Mouse (Mus musculus) adipocyte (in vitro differentiated cells): ENCODE measurements around the gene Epha3.

Source experiments
- DNase-seq: peaks from one replicate; pipeline ENCODE4 v3.0.0-alpha.2; 2016; ENCODE audit warnings: low spot score

Gene Epha3

GRCm38 (mm10) chr16:63653393-63653918, 210.5 kb downstream of the Epha3 start:
- no peak for DNase-seq

GRCm38 (mm10) chr16:63650760-63651159, 213.2 kb downstream of the Epha3 start:
- DNase-seq: no peak

- no peak for DNase-seq
Measured at GRCm38 (mm10) chr16:63646577-63646976, 217.4 kb downstream of the Epha3 start.

- no peak for DNase-seq
Measured at GRCm38 (mm10) chr16:63642641-63643040, 221.3 kb downstream of the Epha3 start.

GRCm38 (mm10) chr16:63641603-63642002, 222.4 kb downstream of the Epha3 start:
- no peak for DNase-seq

GRCm38 (mm10) chr16:63638701-63639100, 225.3 kb downstream of the Epha3 start:
- DNase-seq: no peak

GRCm38 (mm10) chr16:63633748-63634166, 230.2 kb downstream of the Epha3 start:
- DNase-seq: no peak

- no peak for DNase-seq
Measured at GRCm38 (mm10) chr16:63625229-63625628, 238.7 kb downstream of the Epha3 start.

- no peak for DNase-seq
Measured at GRCm38 (mm10) chr16:63621845-63622244, 242.1 kb downstream of the Epha3 start.

GRCm38 (mm10) chr16:63615396-63615795, 248.6 kb downstream of the Epha3 start:
- no peak for DNase-seq

GRCm38 (mm10) chr16:63613006-63613405, 251.0 kb downstream of the Epha3 start:
- no peak for DNase-seq

- DNase-seq: no peak
Measured at GRCm38 (mm10) chr16:63600229-63600628, 263.7 kb downstream of the Epha3 start.

GRCm38 (mm10) chr16:63594656-63595055, 269.3 kb downstream of the Epha3 start:
- DNase-seq: no peak

GRCm38 (mm10) chr16:63569746-63570145, 294.2 kb downstream of the Epha3 start:
- no peak for DNase-seq

- no peak for DNase-seq
Measured at GRCm38 (mm10) chr16:63566106-63566836, 297.7 kb downstream of the Epha3 start.

GRCm38 (mm10) chr16:63556410-63557146, 307.4 kb downstream of the Epha3 start:
- no peak for DNase-seq

- no peak for DNase-seq
Measured at GRCm38 (mm10) chr16:63552531-63552930, 311.4 kb downstream of the Epha3 start.

GRCm38 (mm10) chr16:63539489-63539888, 324.5 kb downstream of the Epha3 start:
- no peak for DNase-seq

- DNase-seq: no peak
Measured at GRCm38 (mm10) chr16:63528821-63529220, 335.2 kb downstream of the Epha3 start.

GRCm38 (mm10) chr16:63517636-63518035, 346.3 kb downstream of the Epha3 start:
- no peak for DNase-seq

- no peak for DNase-seq
Measured at GRCm38 (mm10) chr16:63510069-63510468, 353.9 kb downstream of the Epha3 start.

- DNase-seq: no peak
Measured at GRCm38 (mm10) chr16:63506437-63506836, 357.5 kb downstream of the Epha3 start.

GRCm38 (mm10) chr16:63501456-63501855, 362.5 kb downstream of the Epha3 start:
- no peak for DNase-seq
